ENCODE assay signal across 26 mouse cellular contexts in genomic region chr6:124765951-124766350, GRCm38 (mm10). TPM values are rescaled to one million over a fixed set of nuclear protein-coding genes. Genes with fewer than 3 reads are reported as not detected.
DNase-seq lines count a peak whose midpoint lies in the region; TF ChIP-seq lines count a peak whose summit lies in the region.
"Had no signal": no experiment of that assay in that cellular context is flagged by ENCODE, and none has a peak within 500 bp of the region (broad histone marks: within the 10 kb centered on the region; RNA-seq: fewer than 3 reads in every experiment).

No protein-coding gene starts in this region.

- intact Hi-C loops in heart, adult 2 months (cut with DNase I) = no loop called here

- H3K4me1 ChIP-seq in heart, adult 2 months (ENCODE audit: control insufficient read depth, insufficient read depth, low read length) = no peaks in the 10 kb centered on the region
- H3K4me1 ChIP-seq in E14TG2a.4 (replicated peaks; ENCODE audit: low read depth, low read length) = peaks cover 66% of the 10 kb centered on the region
- no peaks in the 10 kb centered on the region for H3K4me1 ChIP-seq in cortical plate, adult 2 months (ENCODE audit: control insufficient read depth, insufficient read depth, low read length)
- peaks cover 33% of the 10 kb centered on the region for H3K4me1 ChIP-seq in embryonic facial prominence, embryonic 10.5 days

- peak; percentile 89 for DNase-seq in heart, adult 11 months
- no peak for DNase-seq in heart, adult 2 months
- DNase-seq in lung, postnatal 36 days = no peak
- no peak for DNase-seq in embryonic facial prominence, embryonic 10.5 days (ENCODE audit: low spot score)
- DNase-seq: adrenal gland, adult 2 months; adrenal gland, adult 8-10 months; adrenal gland, postnatal 10 days; adrenal gland, postnatal 14 days; adrenal gland, postnatal 25 days; adrenal gland, postnatal 36 days; B cell, adult 2 months; cerebellum, adult 11 months; cerebellum, adult 18-20 months had no signal

- TF ChIP-seq CTCF in heart, adult 2 months (IDR thresholded peaks at IDR 0.05) = no peak
- TF ChIP-seq CTCF in E14TG2a.4 (conservative IDR thresholded peaks at IDR 0.05; ENCODE audit: low read length) = no peak
- TF ChIP-seq CTCF in cortical plate, adult 2 months (IDR thresholded peaks at IDR 0.05; ENCODE audit: extremely low read depth, insufficient read depth, low read length) = no peak

- no peak for TF ChIP-seq POLR2A in heart, adult 2 months (IDR thresholded peaks at IDR 0.05; ENCODE audit: insufficient read depth, low read depth, low read length)
- peak; percentile 15; the same call in 1 of the 2 replicates for TF ChIP-seq POLR2A in cortical plate, adult 2 months (IDR thresholded peaks at IDR 0.05; ENCODE audit: extremely low read depth, insufficient read depth, low read length)

- no peaks in the 10 kb centered on the region for H3K9me3 ChIP-seq in E14TG2a.4 (ENCODE audit: low read length)
- H3K9me3 ChIP-seq in embryonic facial prominence, embryonic 10.5 days = no peaks in the 10 kb centered on the region
- H3K9me3 ChIP-seq: G1E had no signal

- H3K36me3 ChIP-seq in heart, adult 2 months (ENCODE audit: control insufficient read depth, insufficient read depth, low read length) = no peaks in the 10 kb centered on the region
- H3K36me3 ChIP-seq in E14TG2a.4 (ENCODE audit: insufficient read depth, low read length) = no peaks in the 10 kb centered on the region
- no peaks in the 10 kb centered on the region for H3K36me3 ChIP-seq in embryonic facial prominence, embryonic 10.5 days (replicated peaks)
- H3K36me3 ChIP-seq: G1E had no signal

- H3K79me2 ChIP-seq in heart, adult 2 months (replicated peaks; ENCODE audit: control insufficient read depth, insufficient read depth, low read length) = no peaks in the 10 kb centered on the region

- peaks cover 3% of the 10 kb centered on the region; the same call in 1 of the 2 replicates for H3K27me3 ChIP-seq in heart, adult 2 months (ENCODE audit: control insufficient read depth, insufficient read depth, low read length)
- peaks cover 50% of the 10 kb centered on the region for H3K27me3 ChIP-seq in E14TG2a.4 (ENCODE audit: insufficient read depth, low read length)
- peaks cover 80% of the 10 kb centered on the region for H3K27me3 ChIP-seq in embryonic facial prominence, embryonic 10.5 days (replicated peaks; ENCODE audit: low read depth, poor library complexity, severe bottlenecking)
- H3K27me3 ChIP-seq: Patski had no signal

- no peak overlapping the region for H3K27ac ChIP-seq in heart, adult 2 months
- no peak overlapping the region for H3K27ac ChIP-seq in cortical plate, adult 2 months (ENCODE audit: insufficient read depth, low read length)
- H3K27ac ChIP-seq in embryonic facial prominence, embryonic 10.5 days (replicated peaks) = no peak overlapping the region

- H3K4me3 ChIP-seq in heart, adult 2 months = no peak overlapping the region
- 0 out of 2 replicates have a peak overlapping the region, but pooled peaks have one; percentile 61 for H3K4me3 ChIP-seq in E14TG2a.4 (replicated peaks; ENCODE audit: low read length)
- H3K4me3 ChIP-seq in cortical plate, adult 2 months (ENCODE audit: insufficient read depth, low read length) = no peak overlapping the region
- H3K4me3 ChIP-seq in embryonic facial prominence, embryonic 10.5 days = no peak overlapping the region

- no peak overlapping the region for H3K9ac ChIP-seq in heart, adult 2 months (ENCODE audit: low read depth, low read length)

- no peak for TF ChIP-seq EP300 in heart, adult 2 months (IDR thresholded peaks at IDR 0.05; ENCODE audit: insufficient read depth, low read depth, low read length)

- 79% methylated on average over 7 of the region's 7 CpGs for WGBS in heart, adult 2 months
- WGBS in embryonic facial prominence, embryonic 10.5 days = 81% methylated on average over 7 of the region's 7 CpGs

RNA-seq across cellular contexts. Expression of gene Eno2, which starts 3.5 kb away (rescaled TPM):
- total RNA-seq in heart, adult 2 months (2021) = 1 to 10 TPM; 2.4 to 2.7 TPM
- 2.4 and 2.7 TPM in 2 replicates for polyA plus RNA-seq in heart, adult 2 months (2012; rRNA removed)
- polyA plus RNA-seq in cortical plate, adult 2 months (2012; rRNA removed) = 741 and 755 TPM in 2 replicates
- 2.3 and 2.4 TPM in 2 replicates for polyA plus RNA-seq in embryonic facial prominence, embryonic 10.5 days (2016; fragmentation: Nextera tagmentation; extraction: Ambion mirVana)

RNA-seq across cellular contexts. Expression of gene Atn1, which starts 9.6 kb away (rescaled TPM):
- total RNA-seq in heart, adult 2 months (2021) = 10 to 100 TPM; 44.3 to 47.8 TPM
- polyA plus RNA-seq in heart, adult 2 months (2012; rRNA removed) = 24.5 and 32.8 TPM in 2 replicates
- 60.7 and 63.3 TPM in 2 replicates for polyA plus RNA-seq in cortical plate, adult 2 months (2012; rRNA removed)
- polyA plus RNA-seq in embryonic facial prominence, embryonic 10.5 days (2016; fragmentation: Nextera tagmentation; extraction: Ambion mirVana) = 12.6 and 15.2 TPM in 2 replicates

RNA-seq across cellular contexts. Expression of gene Gm45234, which starts 10.1 kb away (rescaled TPM):
- total RNA-seq in heart, adult 2 months (2021) = 1 to 10 TPM in 1 of 2 experiments, not detected in 1; 1.9 TPM
- polyA plus RNA-seq in heart, adult 2 months (2012; rRNA removed) = not detected in 2 replicates
- not detected in 2 replicates for polyA plus RNA-seq in cortical plate, adult 2 months (2012; rRNA removed)
- not detected in 2 replicates for polyA plus RNA-seq in embryonic facial prominence, embryonic 10.5 days (2016; fragmentation: Nextera tagmentation; extraction: Ambion mirVana)
- total RNA-seq: adrenal gland, adult 18-20 months; adrenal gland, adult 2 months; adrenal gland, adult 8-10 months; adrenal gland, postnatal 14 days; adrenal gland, postnatal 25 days; CH12.LX; G1E; MEL had no signal
- polyA plus RNA-seq: activated CD4-positive, CD25-positive, alpha-beta regulatory T cell, adult 4 months; adrenal gland, adult 2 months; brain, embryonic 14.5 days; C2C12; cerebellum, adult 2 months; G1E had no signal

RNA-seq across cellular contexts. Expression of gene Lrrc23, which starts 13.6 kb away (rescaled TPM):
- not detected for total RNA-seq in heart, adult 2 months (2021)
- 0.53 and 3.2 TPM in 2 replicates for polyA plus RNA-seq in heart, adult 2 months (2012; rRNA removed)
- 2.4 and 5.0 TPM in 2 replicates for polyA plus RNA-seq in cortical plate, adult 2 months (2012; rRNA removed)
- 0.50 and 0.74 TPM in 2 replicates for polyA plus RNA-seq in embryonic facial prominence, embryonic 10.5 days (2016; fragmentation: Nextera tagmentation; extraction: Ambion mirVana)
- total RNA-seq: adrenal gland, postnatal 14 days; adrenal gland, postnatal 4 days; CH12.LX; ES-E14; MEL had no signal
- polyA plus RNA-seq: G1E, Patski had no signal

RNA-seq across cellular contexts. Expression of gene Grcc10, which starts 24.8 kb away (rescaled TPM):
- 100 to 1,000 TPM; 280 to 314 TPM for total RNA-seq in heart, adult 2 months (2021)
- 296 and 328 TPM in 2 replicates for polyA plus RNA-seq in heart, adult 2 months (2012; rRNA removed)
- polyA plus RNA-seq in cortical plate, adult 2 months (2012; rRNA removed) = 340 and 352 TPM in 2 replicates
- 425 and 454 TPM in 2 replicates for polyA plus RNA-seq in embryonic facial prominence, embryonic 10.5 days (2016; fragmentation: Nextera tagmentation; extraction: Ambion mirVana)

Comparison
In these comparisons a context has a peak if more than half of its experiments do, and no peak if none do; other contexts are left out.
1. RNA of gene Eno2, which starts 3.5 kb away (polyA plus RNA-seq): 741 to 755 TPM in cortical plate, adult 2 months; 2.4 to 2.7 TPM in heart, adult 2 months and 2.3 to 2.4 TPM in embryonic facial prominence, embryonic 10.5 days; every median in the first group is over 100 times any median in the second.